Comparison of ENCODE assay signal across 15 mouse cellular contexts in genomic region chr13:119117906-119118305, GRCm38 (mm10).
"Had no signal": no experiment of that assay in that cellular context is flagged by ENCODE, and none has a peak within 500 bp of the region (broad histone marks: within the 10 kb centered on the region; RNA-seq: fewer than 3 reads in every experiment).

No protein-coding gene starts in this region.

- H3K9me3 ChIP-seq: lung, embryonic 15.5 days; megakaryocyte, embryonic 14.5 days; midbrain, embryonic 12.5 days; midbrain, embryonic 15.5 days; neural tube, embryonic 12.5 days had no signal

- H3K4me1 ChIP-seq: lung, embryonic 15.5 days; megakaryocyte, embryonic 14.5 days; midbrain, embryonic 12.5 days; midbrain, embryonic 15.5 days; neural tube, embryonic 12.5 days had no signal

- ATAC-seq: liver, postnatal 0 days; lung, postnatal 0 days; midbrain, embryonic 15.5 days had no signal

- H3K27ac ChIP-seq: lung, embryonic 15.5 days; macrophage; midbrain, embryonic 12.5 days; midbrain, embryonic 15.5 days; neural tube, embryonic 12.5 days had no signal

- H3K4me2 ChIP-seq: lung, embryonic 15.5 days; midbrain, embryonic 12.5 days; midbrain, embryonic 15.5 days; neural tube, embryonic 12.5 days had no signal

- H3K27me3 ChIP-seq: lung, embryonic 15.5 days; megakaryocyte, embryonic 14.5 days; midbrain, embryonic 12.5 days; midbrain, embryonic 15.5 days; neural tube, embryonic 12.5 days had no signal

- H3K36me3 ChIP-seq: lung, embryonic 15.5 days; midbrain, embryonic 12.5 days; midbrain, embryonic 15.5 days; neural tube, embryonic 12.5 days had no signal

- H3K9ac ChIP-seq: liver, postnatal 0 days; lung, embryonic 15.5 days; midbrain, embryonic 12.5 days; midbrain, embryonic 15.5 days; neural tube, embryonic 12.5 days had no signal

- H3K4me3 ChIP-seq: lung, embryonic 15.5 days; megakaryocyte, embryonic 14.5 days; midbrain, embryonic 12.5 days; midbrain, embryonic 15.5 days; neural tube, embryonic 12.5 days had no signal

- DNase-seq: liver, postnatal 0 days; lung, adult 2 months; lung, postnatal 14 days; lung, postnatal 36 days; right cerebral cortex, postnatal 14 days; thymus, adult 18-20 months; thymus, postnatal 14 days; thymus, postnatal 36 days had no signal
